Mouse (Mus musculus): ENCODE data around the gene Aloxe3. TPM values are rescaled to one million over a fixed set of nuclear protein-coding genes. Genes with fewer than 3 reads are reported as not detected.
A peak's percentile ranks its signal among the peaks of the same experiment; 100 is the strongest.

Aloxe3 gene
- polyA plus RNA-seq, 1 experiment, result 10.8 TPM

DNA sequence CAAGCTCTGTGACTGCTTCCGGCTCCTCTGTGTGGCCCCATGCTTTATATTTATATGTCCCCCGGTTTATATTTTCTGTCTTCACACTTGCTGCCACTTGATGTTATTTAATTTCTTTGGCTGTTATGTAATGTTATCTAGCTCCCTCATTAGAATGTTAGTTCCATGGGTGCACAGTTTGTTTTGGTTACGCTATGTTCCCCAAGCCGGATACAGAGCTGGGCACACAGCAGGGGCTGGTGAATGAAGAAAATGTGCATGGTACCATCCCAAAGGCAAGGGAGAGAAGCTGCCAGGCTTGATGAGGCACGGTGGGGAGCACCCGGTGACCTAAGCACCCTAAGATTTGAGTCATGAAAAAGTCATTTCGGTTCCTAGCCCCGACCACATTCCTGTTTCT is 28.1 kb downstream of the Aloxe3 start:
- no peak overlapping the region for H3K4me3 ChIP-seq (replicated peaks; ENCODE audit: insufficient read depth, low read depth, low read length)
- H3K27ac ChIP-seq (ENCODE audit: insufficient read depth, low read length), result no peak overlapping the region
- no peak for DNase-seq
- H3K27me3 ChIP-seq (ENCODE audit: control insufficient read depth, insufficient read depth, low read length), result no peaks in the 10 kb centered on the region
- no peak for TF ChIP-seq CTCF (IDR thresholded peaks at IDR 0.05; ENCODE audit: borderline replicate concordance, insufficient read depth, low read depth, low read length)
- TF ChIP-seq POLR2A (IDR thresholded peaks at IDR 0.05; ENCODE audit: borderline replicate concordance, insufficient read depth, low read length), result no peak
- peaks cover 9% of the 10 kb centered on the region; the same call in 1 of the 2 replicates for H3K4me1 ChIP-seq (ENCODE audit: control insufficient read depth, insufficient read depth, low read length)
- 77% methylated on average over 8 of the region's 8 CpGs for WGBS

GRCm38 (mm10) chr11:69155351-69155750 is 29.7 kb downstream of the Aloxe3 start:
- Histone ChIP-seq H3K27me3 (ENCODE audit: control insufficient read depth, insufficient read depth, low read length) (no peaks in the 10 kb centered on the region), H3K27ac (ENCODE audit: insufficient read depth, low read length) (no peak overlapping the region), H3K4me1 (ENCODE audit: control insufficient read depth, insufficient read depth, low read length) (peaks cover 3% of the 10 kb centered on the region; the same call in 1 of the 2 replicates), H3K4me3 (replicated peaks; ENCODE audit: insufficient read depth, low read depth, low read length) (no peak overlapping the region)
- 79% methylated on average over 1 of the region's 1 CpGs for WGBS
- no peak for DNase-seq
- TF ChIP-seq CTCF (IDR thresholded peaks at IDR 0.05; ENCODE audit: borderline replicate concordance, insufficient read depth, low read depth, low read length) (no peak), POLR2A (IDR thresholded peaks at IDR 0.05; ENCODE audit: borderline replicate concordance, insufficient read depth, low read length) (no peak)

DNA sequence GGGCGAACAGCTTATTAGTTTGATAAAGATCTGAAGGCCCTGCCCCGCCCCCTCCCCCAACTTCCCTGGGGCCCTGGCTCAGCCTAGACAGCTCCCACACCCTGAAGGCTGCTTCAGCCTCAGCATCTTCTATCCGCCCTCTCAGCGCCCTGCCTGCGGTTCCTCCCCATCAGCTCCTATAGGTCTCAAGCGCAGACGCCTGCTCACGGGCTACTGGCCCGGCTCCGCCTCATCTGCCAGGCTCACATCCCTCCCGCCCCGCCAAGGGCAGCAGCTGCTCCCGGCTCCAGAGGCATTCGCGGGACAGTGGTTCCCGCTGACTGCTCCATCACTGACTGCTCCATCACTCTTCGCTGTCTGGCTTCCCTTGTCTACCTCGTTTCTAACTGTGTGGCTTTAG is 31.1 kb downstream of the Aloxe3 start, which contains the start of gene Alox12b:
Gene Alox12b, plus strand, starts transcription at position 190 of the 400 bp plus-strand sequence.
- TF ChIP-seq POLR2A (IDR thresholded peaks at IDR 0.05; ENCODE audit: borderline replicate concordance, insufficient read depth, low read length), result no peak
- no peak for TF ChIP-seq CTCF (IDR thresholded peaks at IDR 0.05; ENCODE audit: borderline replicate concordance, insufficient read depth, low read depth, low read length)
- Histone ChIP-seq H3K4me3 (replicated peaks; ENCODE audit: insufficient read depth, low read depth, low read length) (no peak within 1 kb of the TSS), H3K4me1 (ENCODE audit: control insufficient read depth, insufficient read depth, low read length) (no peaks in the 10 kb centered on the region), H3K27ac (ENCODE audit: insufficient read depth, low read length) (no peak within 1 kb of the TSS), H3K27me3 (ENCODE audit: control insufficient read depth, insufficient read depth, low read length) (no peaks in the 10 kb centered on the region)
- no peak for DNase-seq
- WGBS, result 3% methylated on average over 18 of the region's 18 CpGs

DNA sequence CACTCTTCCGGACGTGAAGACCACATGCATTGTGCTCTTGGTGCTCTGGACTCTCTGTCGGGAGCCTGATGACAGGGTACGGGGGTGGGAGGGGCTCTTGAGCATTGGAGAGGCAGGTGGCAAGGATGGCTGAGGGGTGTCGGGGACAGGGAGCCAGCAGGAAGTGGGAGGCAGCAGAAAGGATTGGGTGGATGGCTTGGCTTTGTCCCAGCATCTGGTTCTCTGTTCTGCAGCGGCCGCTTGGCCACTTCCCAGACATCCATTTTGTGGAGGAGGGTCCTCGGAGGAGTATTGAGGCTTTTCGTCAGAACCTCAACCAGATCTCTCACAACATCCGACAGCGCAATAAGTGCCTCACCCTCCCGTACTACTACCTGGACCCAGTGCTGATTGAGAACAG is 43.6 kb downstream of the Aloxe3 start:
- DNase-seq, result no peak
- no peak overlapping the region for H3K4me3 ChIP-seq (replicated peaks; ENCODE audit: insufficient read depth, low read depth, low read length)
- TF ChIP-seq CTCF (IDR thresholded peaks at IDR 0.05; ENCODE audit: borderline replicate concordance, insufficient read depth, low read depth, low read length) (no peak), POLR2A (IDR thresholded peaks at IDR 0.05; ENCODE audit: borderline replicate concordance, insufficient read depth, low read length) (no peak)
- no peak overlapping the region for H3K27ac ChIP-seq (ENCODE audit: insufficient read depth, low read length)
- H3K4me1 ChIP-seq (ENCODE audit: control insufficient read depth, insufficient read depth, low read length), result no peaks in the 10 kb centered on the region
- no peaks in the 10 kb centered on the region for H3K27me3 ChIP-seq (ENCODE audit: control insufficient read depth, insufficient read depth, low read length)
- WGBS, result 58% methylated on average over 12 of the region's 12 CpGs

DNA sequence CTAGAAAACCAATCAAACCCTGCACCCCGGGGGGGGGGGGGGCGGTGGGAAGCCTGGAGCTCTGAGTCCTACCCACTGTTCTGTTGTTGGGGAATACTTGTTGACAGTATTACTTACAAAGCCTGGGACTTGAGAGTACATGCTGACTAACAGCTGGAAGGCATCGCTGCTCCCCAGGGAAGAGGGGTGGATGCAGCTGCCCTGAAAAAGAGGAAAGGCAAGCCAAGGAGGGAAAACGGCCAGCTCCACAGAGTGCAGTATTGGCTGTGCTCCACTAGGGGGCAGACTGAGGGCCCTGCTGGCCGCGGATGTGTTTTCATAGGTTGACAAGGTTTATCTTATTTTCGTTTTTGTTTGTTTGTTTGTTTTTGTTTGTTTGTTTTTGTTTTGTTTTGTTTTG is 45.9 kb downstream of the Aloxe3 start:
- peak; percentile 73 for TF ChIP-seq CTCF (IDR thresholded peaks at IDR 0.05; ENCODE audit: borderline replicate concordance, insufficient read depth, low read depth, low read length)
- no peak for TF ChIP-seq POLR2A (IDR thresholded peaks at IDR 0.05; ENCODE audit: borderline replicate concordance, insufficient read depth, low read length)
- DNase-seq, result peak; percentile 35 to 55
- 14% methylated on average over 7 of the region's 7 CpGs for WGBS
- H3K27ac ChIP-seq (ENCODE audit: insufficient read depth, low read length), result no peak overlapping the region
- H3K4me3 ChIP-seq (replicated peaks; ENCODE audit: insufficient read depth, low read depth, low read length), result no peak overlapping the region
- H3K4me1 ChIP-seq (ENCODE audit: control insufficient read depth, insufficient read depth, low read length), result no peaks in the 10 kb centered on the region
- no peaks in the 10 kb centered on the region for H3K27me3 ChIP-seq (ENCODE audit: control insufficient read depth, insufficient read depth, low read length)

DNA sequence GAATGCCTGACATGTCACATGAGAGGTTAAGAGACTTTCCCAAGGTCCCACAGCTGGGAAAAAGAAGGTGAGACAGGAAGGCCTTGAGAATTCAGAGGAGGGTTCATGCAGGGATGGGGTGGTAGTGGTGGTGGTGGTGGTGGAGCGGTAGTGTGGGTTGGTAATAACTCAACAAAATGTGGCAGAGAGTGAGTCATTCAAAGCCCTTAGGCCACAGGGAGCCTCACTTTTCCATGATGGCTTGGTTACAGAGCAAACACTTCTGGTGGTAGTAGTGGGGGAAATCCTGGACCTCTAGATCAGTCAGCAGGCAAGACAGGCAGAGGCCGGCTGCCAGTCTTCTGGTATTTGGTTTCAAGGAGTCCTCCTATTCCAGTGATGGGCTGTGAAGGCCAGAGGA is 46.9 kb downstream of the Aloxe3 start:
- no peaks in the 10 kb centered on the region for H3K27me3 ChIP-seq (ENCODE audit: control insufficient read depth, insufficient read depth, low read length)
- no peaks in the 10 kb centered on the region for H3K4me1 ChIP-seq (ENCODE audit: control insufficient read depth, insufficient read depth, low read length)
- no peak overlapping the region for H3K4me3 ChIP-seq (replicated peaks; ENCODE audit: insufficient read depth, low read depth, low read length)
- no peak overlapping the region for H3K27ac ChIP-seq (ENCODE audit: insufficient read depth, low read length)
- DNase-seq, result no peak
- WGBS, result 100% methylated on average over 2 of the region's 2 CpGs
- TF ChIP-seq POLR2A (IDR thresholded peaks at IDR 0.05; ENCODE audit: borderline replicate concordance, insufficient read depth, low read length), result no peak
- no peak for TF ChIP-seq CTCF (IDR thresholded peaks at IDR 0.05; ENCODE audit: borderline replicate concordance, insufficient read depth, low read depth, low read length)

DNA sequence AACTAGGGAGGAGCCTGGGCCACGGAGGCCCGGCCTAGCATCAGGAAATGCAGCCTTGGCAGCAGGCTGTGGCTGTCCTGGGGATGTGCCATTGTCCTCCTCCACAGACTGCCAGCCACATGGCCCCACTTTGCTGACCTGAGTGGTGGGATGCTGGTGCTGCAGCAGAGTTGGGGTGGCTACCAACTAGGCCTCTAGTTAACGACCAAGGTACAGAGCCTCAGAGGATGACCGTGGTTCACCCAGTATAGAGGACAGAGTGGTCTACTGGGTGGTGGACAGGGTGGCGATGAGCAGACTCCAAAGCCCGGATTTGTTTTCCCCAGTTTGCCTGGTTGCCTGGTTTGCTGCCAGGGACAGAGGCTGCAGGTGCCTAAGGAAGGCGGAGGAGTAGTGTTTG is 49.0 kb downstream of the Aloxe3 start:
- H3K4me1 ChIP-seq (ENCODE audit: control insufficient read depth, insufficient read depth, low read length), result no peaks in the 10 kb centered on the region
- H3K27me3 ChIP-seq (ENCODE audit: control insufficient read depth, insufficient read depth, low read length), result no peaks in the 10 kb centered on the region
- TF ChIP-seq CTCF (IDR thresholded peaks at IDR 0.05; ENCODE audit: borderline replicate concordance, insufficient read depth, low read depth, low read length) (no peak), POLR2A (IDR thresholded peaks at IDR 0.05; ENCODE audit: borderline replicate concordance, insufficient read depth, low read length) (no peak)
- DNase-seq, result no peak
- no peak overlapping the region for H3K4me3 ChIP-seq (replicated peaks; ENCODE audit: insufficient read depth, low read depth, low read length)
- H3K27ac ChIP-seq (ENCODE audit: insufficient read depth, low read length), result no peak overlapping the region
- WGBS, result 62% methylated on average over 7 of the region's 7 CpGs

DNA sequence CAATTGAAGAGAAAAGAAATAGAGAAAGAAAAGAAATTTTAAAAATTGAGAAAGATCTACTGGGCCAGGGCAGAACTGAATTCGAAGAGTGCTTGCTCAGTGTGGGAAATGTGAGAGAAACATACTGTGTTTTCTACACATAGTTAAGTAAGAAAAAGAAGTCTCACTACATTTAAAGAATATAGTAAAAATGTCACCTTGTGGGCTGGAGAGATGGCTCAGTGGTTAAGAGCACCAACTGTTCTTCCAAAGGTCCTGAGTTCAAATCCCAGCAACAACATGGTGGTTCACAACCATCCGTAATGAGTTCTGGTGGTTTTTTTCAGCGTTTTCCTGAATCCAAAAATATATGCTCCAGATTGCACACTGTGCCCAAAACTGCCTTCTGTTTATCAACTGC is 52.8 kb downstream of the Aloxe3 start:
- DNase-seq, result no peak
- no peaks in the 10 kb centered on the region for H3K27me3 ChIP-seq (ENCODE audit: control insufficient read depth, insufficient read depth, low read length)
- WGBS, result 75% methylated on average over 3 of the region's 3 CpGs
- H3K4me3 ChIP-seq (replicated peaks; ENCODE audit: insufficient read depth, low read depth, low read length), result no peak overlapping the region
- no peak overlapping the region for H3K27ac ChIP-seq (ENCODE audit: insufficient read depth, low read length)
- no peak for TF ChIP-seq POLR2A (IDR thresholded peaks at IDR 0.05; ENCODE audit: borderline replicate concordance, insufficient read depth, low read length)
- TF ChIP-seq CTCF (IDR thresholded peaks at IDR 0.05; ENCODE audit: borderline replicate concordance, insufficient read depth, low read depth, low read length), result no peak
- H3K4me1 ChIP-seq (ENCODE audit: control insufficient read depth, insufficient read depth, low read length), result no peaks in the 10 kb centered on the region

Measured in cerebellum, adult 2 months (tissue).